Mouse (Mus musculus) midbrain, postnatal 0 days (tissue): ENCODE results near the gene Ahnak2. TPM values are rescaled to one million over a fixed set of nuclear protein-coding genes. Genes with fewer than 3 reads are reported as not detected.
A peak's percentile ranks its signal among the peaks of the same experiment; 100 is the strongest.

Experiments used
- ATAC-seq: fragments of 200-750 bp; cut with Nextera tagmentation; 2 replicates; pipeline ENCODE4 v1.8.0; 2017; ENCODE audit warnings: moderate number of reproducible peaks, mild to moderate bottlenecking, moderate TSS enrichment, moderate library complexity; ENCODE audit not compliant: low FRiP score
- DNase-seq: peaks from one replicate; pipeline ENCODE4 v3.0.0-alpha.2; 2015; ENCODE audit warnings: low spot score
- H3K27ac ChIP-seq: fragments of 300-500 bp; sonication (generic); 2 replicates; pipeline ENCODE4 v1.5.1; 2014; ENCODE audit warnings: low read depth, mild to moderate bottlenecking, low read length, mixed read lengths
- H3K27me3 ChIP-seq: fragments of 300-500 bp; sonication (generic); 2 replicates; pipeline ENCODE4 v1.6.1; 2014; ENCODE audit warnings: low read length, control low read depth, mixed read lengths; ENCODE audit not compliant: insufficient read depth
- H3K36me3 ChIP-seq: fragments of 300-500 bp; sonication (generic); 2 replicates; pipeline ENCODE4 v1.6.1; 2014; ENCODE audit warnings: low read length, control low read depth, mixed read lengths; ENCODE audit not compliant: insufficient read depth
- H3K4me1 ChIP-seq: fragments of 300-500 bp; sonication (generic); 2 replicates; pipeline ENCODE4 v1.6.1; 2014; ENCODE audit warnings: mild to moderate bottlenecking, control low read depth, antibody characterized with exemption, low read length, mixed read lengths; ENCODE audit not compliant: insufficient read depth
- H3K4me2 ChIP-seq: fragments of 300-500 bp; sonication (generic); 2 replicates; pipeline ENCODE4 v1.6.1; 2014; ENCODE audit warnings: low read depth, mild to moderate bottlenecking, low read length, mixed read lengths; ENCODE audit not compliant: poor library complexity, severe bottlenecking
- H3K4me3 ChIP-seq: fragments of 300-500 bp; sonication (generic); 2 replicates; pipeline ENCODE4 v1.5.1; 2014; ENCODE audit warnings: low read depth, mild to moderate bottlenecking, low read length, moderate library complexity
- H3K9ac ChIP-seq: fragments of 300-500 bp; sonication (generic); replicated peaks from 2 replicates; pipeline ENCODE4 v1.6.1; 2014; ENCODE audit warnings: mild to moderate bottlenecking, low read length, moderate library complexity, mixed read lengths; ENCODE audit not compliant: poor library complexity, severe bottlenecking
- H3K9me3 ChIP-seq: fragments of 300-500 bp; sonication (generic); 2 replicates; pipeline ENCODE4 v1.6.1; 2016; ENCODE audit warnings: low read length, control low read depth
- CTCF ChIP-seq: IDR thresholded peaks from 2 replicates; pipeline ENCODE4 v1.5.1; 2016; ENCODE audit warnings: antibody characterized with exemption, mild to moderate bottlenecking
- WGBS: fragments of 180-500 bp; shearing (Covaris S2); extraction: QIAGEN DNeasy Blood & Tissue Kit; methylation state at CpG from one replicate; pipeline ENCODE4 v1.1.7; 2014; 5-methylcytosine and 5-hydroxymethylcytosine counted together
- polyA plus RNA-seq: library from polyadenylated mRNA; unstranded; fragments of >200 nt; fragmentation: Nextera tagmentation; extraction: Ambion mirVana; gene quantifications from 2 replicates; pipeline ENCODE4 v1.2.1, GENCODE M21; 2015
- total RNA-seq: library from RNA; depleted of rRNA; stranded (reverse); fragments of >200 nt; gene quantifications from 2 replicates; pipeline ENCODE4 v1.2.3, GENCODE M21; 2014

The Ahnak2 gene
- total and polyA plus RNA-seq, 2 experiments from 2014 or later: 1.9 to 6.1 TPM

GRCm38 (mm10) chr12:112832411-112832810, 30.0 kb upstream of the Ahnak2 start:
- no peak overlapping the region for H3K27ac ChIP-seq
- TF ChIP-seq CTCF: no peak
- H3K4me3 ChIP-seq: no peak overlapping the region
- no peaks in the 10 kb centered on the region for H3K27me3 ChIP-seq
- no peak overlapping the region for H3K9ac ChIP-seq
- peaks cover 4% of the 10 kb centered on the region; the same call in 1 of the 2 replicates for H3K36me3 ChIP-seq
- H3K4me2 ChIP-seq: no peak overlapping the region
- peaks cover 10% of the 10 kb centered on the region for H3K4me1 ChIP-seq
- no peaks in the 10 kb centered on the region for H3K9me3 ChIP-seq
- ATAC-seq (no peak), DNase-seq (no peak)
- WGBS: 91% methylated on average over 5 of the region's 5 CpGs

DNA sequence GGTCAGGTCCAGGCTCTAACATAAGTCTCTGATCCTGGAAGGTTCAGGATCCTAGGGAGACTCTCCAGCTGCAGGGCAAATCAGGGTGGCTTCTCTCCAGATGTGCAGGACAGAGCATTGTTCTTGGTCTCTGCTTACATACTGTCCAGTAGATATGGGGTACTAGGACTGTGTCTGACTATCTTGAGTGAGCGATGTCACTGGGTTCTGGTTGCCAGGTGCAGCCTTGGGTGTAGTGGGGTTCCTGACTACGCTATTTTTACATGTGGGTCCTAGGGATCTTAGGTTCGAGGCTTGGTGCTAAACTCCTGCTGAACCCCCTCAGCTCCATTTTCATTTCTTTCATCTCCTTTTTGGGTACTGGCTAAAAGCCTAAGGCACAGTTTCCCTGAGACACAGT, 28.1 kb upstream of the Ahnak2 start:
- Histone ChIP-seq H3K36me3 (peaks cover 9% of the 10 kb centered on the region), H3K27me3 (no peaks in the 10 kb centered on the region), H3K9me3 (no peaks in the 10 kb centered on the region), H3K9ac (peak overlapping the region; percentile 67), H3K4me2 (peak overlapping the region; percentile 74), H3K4me3 (peak overlapping the region; percentile 87), H3K27ac (peak overlapping the region; percentile 77; the same call in 1 of the 2 replicates), H3K4me1 (peaks cover 14% of the 10 kb centered on the region)
- no peak for DNase-seq
- ATAC-seq: no peak
- 81% methylated on average over 3 of the region's 3 CpGs for WGBS
- no peak for TF ChIP-seq CTCF

- Histone ChIP-seq H3K9ac (peak overlapping the region; percentile 67), H3K36me3 (peaks cover 9% of the 10 kb centered on the region), H3K4me1 (peaks cover 14% of the 10 kb centered on the region), H3K27ac (peak overlapping the region; percentile 77), H3K27me3 (no peaks in the 10 kb centered on the region), H3K4me3 (peak overlapping the region; percentile 87), H3K9me3 (no peaks in the 10 kb centered on the region), H3K4me2 (peak overlapping the region; percentile 74)
- TF ChIP-seq CTCF: no peak
- ATAC-seq (0 out of 2 replicates have a peak, but pooled peaks have one; percentile 0), DNase-seq (no peak)
- WGBS: 22% methylated on average over 2 of the region's 2 CpGs
Measured at GRCm38 (mm10) chr12:112830141-112830540, 27.7 kb upstream of the Ahnak2 start.

DNA sequence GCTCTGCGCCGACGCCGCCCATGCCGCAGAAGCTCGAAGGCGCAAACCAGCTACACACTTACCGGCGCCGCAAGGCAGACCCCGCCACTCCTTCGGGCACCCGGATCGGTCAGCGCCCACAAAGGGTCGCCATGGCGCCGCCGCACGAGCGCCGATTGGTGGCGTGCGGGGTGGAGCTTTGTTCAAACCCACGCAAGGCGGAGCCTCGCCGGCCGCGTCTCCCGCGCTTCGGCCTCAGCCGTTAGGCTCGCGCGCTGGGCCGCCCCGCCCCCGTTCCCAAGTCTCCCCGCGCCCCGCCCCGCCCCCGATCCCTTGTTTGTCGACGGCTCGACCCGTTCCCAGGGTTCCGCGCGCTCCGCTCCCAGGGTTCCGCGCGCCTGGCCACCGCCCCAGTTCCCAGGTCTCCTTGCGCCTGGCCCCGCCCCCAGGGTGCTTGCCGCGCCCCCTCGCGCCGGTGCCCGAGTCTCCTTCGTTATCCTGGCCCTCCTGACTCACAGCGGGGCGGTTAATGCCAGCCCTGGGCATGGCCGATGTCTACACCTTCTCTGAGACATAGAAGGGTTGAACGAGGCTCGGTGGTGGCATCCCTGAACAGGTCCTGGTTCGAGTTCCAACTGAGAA, 26.9 kb upstream of the Ahnak2 start, which contains the start of gene Cdca4:
Cdca4 (minus strand) TSS at position 180 of the 621 bp plus-strand sequence.
- TF ChIP-seq CTCF: peak; percentile 44
- Histone ChIP-seq H3K27ac (peak within 1 kb of the TSS; percentile 92), H3K4me1 (peaks cover 14% of the 10 kb centered on the region), H3K36me3 (peaks cover 9% of the 10 kb centered on the region), H3K9me3 (no peaks in the 10 kb centered on the region), H3K4me2 (peak within 1 kb of the TSS; percentile 82), H3K27me3 (no peaks in the 10 kb centered on the region), H3K9ac (peak within 1 kb of the TSS; percentile 94), H3K4me3 (peak within 1 kb of the TSS; percentile 87)
- ATAC-seq: peak; percentile 97
- under 1% methylated on average over 52 of the region's 72 CpGs for WGBS
- peak; percentile 98 for DNase-seq

DNA sequence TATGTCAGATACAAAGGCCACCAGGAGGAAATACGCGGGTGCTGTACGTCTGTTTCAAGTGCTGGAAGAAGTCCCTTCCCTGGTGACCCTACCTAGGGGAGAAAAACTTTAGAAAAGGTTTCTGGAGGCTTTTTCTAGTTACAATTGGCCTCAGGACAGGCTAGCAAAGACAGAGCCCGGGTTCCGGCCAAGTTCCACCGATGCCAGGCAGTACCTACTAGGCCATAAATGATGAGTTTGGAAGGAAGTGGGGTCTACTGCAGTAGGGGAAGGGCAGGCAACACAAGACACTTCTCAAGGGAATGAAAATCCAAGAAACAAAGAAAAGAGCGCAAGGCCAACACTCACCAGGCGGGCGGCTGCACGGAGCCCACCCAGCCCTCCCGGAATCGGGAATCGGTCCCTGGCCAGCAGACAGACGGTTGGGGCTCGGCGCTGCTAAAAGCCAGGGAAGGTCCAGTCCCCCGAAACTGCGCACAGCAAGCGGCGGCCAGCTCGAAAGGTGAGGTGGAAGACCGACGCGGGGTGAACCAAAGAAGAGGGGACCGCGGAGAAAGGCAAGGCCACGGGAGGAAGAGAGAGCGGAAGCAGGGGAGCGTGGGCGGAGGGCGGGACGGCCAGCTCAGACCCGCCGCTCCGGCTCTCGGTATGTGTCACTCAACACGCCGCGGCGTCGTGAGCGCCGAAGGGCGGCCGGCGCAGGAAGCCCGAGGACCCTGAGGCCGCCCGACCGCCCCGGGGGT, 26.2 kb upstream of the Ahnak2 start:
- peak overlapping the region; percentile 92 for H3K27ac ChIP-seq
- no peaks in the 10 kb centered on the region for H3K27me3 ChIP-seq
- TF ChIP-seq CTCF: no peak
- peak overlapping the region; percentile 87 for H3K4me3 ChIP-seq
- H3K4me1 ChIP-seq: peaks cover 14% of the 10 kb centered on the region
- no peak for DNase-seq
- H3K9ac ChIP-seq: peak overlapping the region; percentile 94
- WGBS: 1% methylated on average over 48 of the region's 51 CpGs
- H3K36me3 ChIP-seq: peaks cover 9% of the 10 kb centered on the region
- peak overlapping the region; percentile 82 for H3K4me2 ChIP-seq
- H3K9me3 ChIP-seq: no peaks in the 10 kb centered on the region
- peak; percentile 81 for ATAC-seq

DNA sequence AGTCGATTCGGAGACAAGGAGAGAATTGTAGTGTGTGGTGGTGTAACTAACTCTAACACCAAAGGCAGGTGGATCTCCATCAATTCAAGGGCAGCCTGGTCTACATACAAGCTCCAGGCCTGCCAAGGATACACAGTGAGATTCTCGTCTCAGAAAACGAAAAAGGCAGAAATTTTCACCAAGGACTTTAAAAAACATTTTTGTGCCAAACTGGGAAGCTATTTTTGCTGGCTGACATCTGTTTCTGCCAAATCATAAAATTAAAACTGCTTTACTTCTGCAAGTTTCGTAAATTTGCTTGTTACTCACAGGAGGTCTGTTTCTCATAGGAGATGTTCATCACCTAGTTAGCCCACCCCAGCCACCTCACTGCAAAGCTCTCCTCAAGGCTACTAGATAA, 23.4 kb upstream of the Ahnak2 start:
- ATAC-seq: no peak
- H3K36me3 ChIP-seq: peaks cover 16% of the 10 kb centered on the region
- no peak overlapping the region for H3K27ac ChIP-seq
- peaks cover 14% of the 10 kb centered on the region for H3K4me1 ChIP-seq
- WGBS: 88% methylated on average over 5 of the region's 5 CpGs
- no peak overlapping the region for H3K9ac ChIP-seq
- H3K4me3 ChIP-seq: no peak overlapping the region
- no peak overlapping the region for H3K4me2 ChIP-seq
- no peak for DNase-seq
- no peak for TF ChIP-seq CTCF
- no peaks in the 10 kb centered on the region for H3K27me3 ChIP-seq
- H3K9me3 ChIP-seq: no peaks in the 10 kb centered on the region
